ENCODE assay signal across 26 mouse cellular contexts in the genomic region with DNA sequence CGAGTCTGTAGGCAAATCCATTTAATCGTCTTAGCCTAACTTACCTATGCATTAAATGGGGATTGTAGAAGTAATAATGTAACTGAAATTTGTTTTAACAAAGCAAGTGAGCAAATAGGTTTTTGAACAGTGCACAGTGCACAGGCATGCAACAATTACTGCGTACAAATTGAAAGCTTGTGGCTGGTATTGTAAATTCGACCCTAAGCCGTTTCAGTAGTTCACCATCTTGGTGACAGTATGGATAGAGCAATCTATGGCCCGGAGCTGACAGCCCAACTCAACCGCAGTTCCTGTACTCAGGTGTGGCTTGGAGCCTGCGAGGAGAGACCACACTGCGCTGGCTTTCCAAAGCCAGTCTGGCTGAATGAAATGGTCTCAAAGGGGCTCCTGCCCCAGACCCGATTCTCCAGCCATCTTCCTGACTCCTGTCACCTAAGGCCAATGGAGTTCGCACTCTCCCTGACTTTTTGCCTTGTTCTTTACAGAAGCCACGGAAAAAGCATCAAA. TPM values are rescaled to one million over a fixed set of nuclear protein-coding genes. Genes with fewer than 3 reads are reported as not detected.
A peak's percentile ranks its signal among the peaks of the same experiment; 100 is the strongest.
DNase-seq lines count a peak whose midpoint lies in the region; ATAC-seq and TF ChIP-seq lines count a peak whose summit lies in the region.
"Had no signal": no experiment of that assay in that cellular context is flagged by ENCODE, and none has a peak within 500 bp of the region (broad histone marks: within the 10 kb centered on the region; RNA-seq: fewer than 3 reads in every experiment).

No protein-coding gene starts in this region.

- no peak overlapping the region for H3K4me2 ChIP-seq in intestine, postnatal 0 days (replicated peaks; ENCODE audit: low read depth)
- no peak overlapping the region for H3K4me2 ChIP-seq in intestine, embryonic 15.5 days (replicated peaks)
- no peak overlapping the region for H3K4me2 ChIP-seq in neural tube, embryonic 15.5 days
- H3K4me2 ChIP-seq: forebrain, embryonic 15.5 days had no signal

- WGBS in heart, adult 2 months, result 34% methylated on average over 12 of the region's 12 CpGs
- WGBS in intestine, postnatal 0 days, result 31% methylated on average over 12 of the region's 12 CpGs
- 40% methylated on average over 12 of the region's 12 CpGs for WGBS in intestine, embryonic 15.5 days
- WGBS in neural tube, embryonic 15.5 days, result 5% methylated on average over 12 of the region's 12 CpGs

- H3K4me3 ChIP-seq in heart, adult 2 months, result no peak overlapping the region
- H3K4me3 ChIP-seq in intestine, postnatal 0 days (ENCODE audit: low read depth, low read length), result 0 out of 2 replicates have a peak overlapping the region, but pooled peaks have one; percentile 17
- no peak overlapping the region for H3K4me3 ChIP-seq in intestine, embryonic 15.5 days (replicated peaks)
- no peak overlapping the region for H3K4me3 ChIP-seq in neural tube, embryonic 15.5 days (replicated peaks)
- H3K4me3 ChIP-seq: forebrain, embryonic 15.5 days had no signal

- no peak overlapping the region for H3K27ac ChIP-seq in heart, adult 2 months
- H3K27ac ChIP-seq in intestine, postnatal 0 days (ENCODE audit: low read depth, low read length), result no peak overlapping the region
- no peak overlapping the region for H3K27ac ChIP-seq in intestine, embryonic 15.5 days
- no peak overlapping the region for H3K27ac ChIP-seq in neural tube, embryonic 15.5 days (replicated peaks)
- H3K27ac ChIP-seq: embryonic facial prominence, embryonic 13.5 days; forebrain, embryonic 10.5 days; forebrain, embryonic 15.5 days; gastrocnemius, adult 2 months; hindbrain, postnatal 0 days; liver, embryonic 14.5 days; lung, embryonic 15.5 days; midbrain, embryonic 12.5 days had no signal

- no peaks in the 10 kb centered on the region for H3K79me2 ChIP-seq in heart, adult 2 months (replicated peaks; ENCODE audit: control insufficient read depth, insufficient read depth, low read length)

- intact Hi-C loops in heart, adult 2 months (cut with DNase I), result no loop called here

- H3K27me3 ChIP-seq in heart, adult 2 months (ENCODE audit: control insufficient read depth, insufficient read depth, low read length), result peaks cover 18% of the 10 kb centered on the region
- H3K27me3 ChIP-seq in intestine, postnatal 0 days (replicated peaks; ENCODE audit: control insufficient read depth, insufficient read depth, low read length), result peaks cover 69% of the 10 kb centered on the region
- H3K27me3 ChIP-seq in intestine, embryonic 15.5 days (replicated peaks), result peaks cover 50% of the 10 kb centered on the region
- H3K27me3 ChIP-seq in neural tube, embryonic 15.5 days (replicated peaks), result peaks cover 95% of the 10 kb centered on the region

- TF ChIP-seq CTCF in heart, adult 2 months (IDR thresholded peaks at IDR 0.05), result no peak
- no peak for TF ChIP-seq CTCF in intestine, postnatal 0 days (IDR thresholded peaks at IDR 0.05; ENCODE audit: low read depth)

- no peak for ATAC-seq in intestine, postnatal 0 days
- ATAC-seq in intestine, embryonic 15.5 days, result no peak
- ATAC-seq in neural tube, embryonic 15.5 days (ENCODE audit: low FRiP score), result no peak
- ATAC-seq: forebrain, embryonic 15.5 days; hindbrain, postnatal 0 days; intestine, embryonic 16.5 days had no signal

- no peak for TF ChIP-seq POLR2A in heart, adult 2 months (IDR thresholded peaks at IDR 0.05; ENCODE audit: insufficient read depth, low read depth, low read length)

- H3K4me1 ChIP-seq in heart, adult 2 months (ENCODE audit: control insufficient read depth, insufficient read depth, low read length), result no peaks in the 10 kb centered on the region
- no peaks in the 10 kb centered on the region for H3K4me1 ChIP-seq in intestine, postnatal 0 days (replicated peaks; ENCODE audit: control insufficient read depth, insufficient read depth, low read length)
- H3K4me1 ChIP-seq in intestine, embryonic 15.5 days (replicated peaks), result peaks cover 19% of the 10 kb centered on the region
- H3K4me1 ChIP-seq in neural tube, embryonic 15.5 days, result peaks cover 10% of the 10 kb centered on the region; the same call in 1 of the 2 replicates

- DNase-seq in heart, adult 11 months, result peak; percentile 78
- DNase-seq in heart, adult 2 months, result no peak
- peak; percentile 56 for DNase-seq in neural tube, embryonic 10.5 days (ENCODE audit: extremely low spot score, low spot score)
- DNase-seq in cerebellum, postnatal 4 days (ENCODE audit: low spot score in 2 of 2), result no peak
- DNase-seq: adrenal gland, postnatal 25 days; cerebellum, adult 18-20 months; cerebellum, postnatal 10 days; gastrocnemius, adult 2 months; gastrocnemius, postnatal 36 days; heart, postnatal 4 days; kidney, adult 9 months; kidney, postnatal 14 days; liver; thymus, adult 2 months; thymus, postnatal 36 days had no signal

- no peaks in the 10 kb centered on the region for H3K9me3 ChIP-seq in intestine, postnatal 0 days (ENCODE audit: control insufficient read depth)
- no peaks in the 10 kb centered on the region for H3K9me3 ChIP-seq in intestine, embryonic 15.5 days
- H3K9me3 ChIP-seq in neural tube, embryonic 15.5 days (replicated peaks), result no peaks in the 10 kb centered on the region
- H3K9me3 ChIP-seq: embryonic facial prominence, embryonic 13.5 days; forebrain, embryonic 10.5 days; forebrain, embryonic 15.5 days; lung, embryonic 15.5 days; midbrain, embryonic 12.5 days had no signal

- no peak for TF ChIP-seq EP300 in heart, adult 2 months (IDR thresholded peaks at IDR 0.05; ENCODE audit: insufficient read depth, low read depth, low read length)

- H3K9ac ChIP-seq in heart, adult 2 months (ENCODE audit: low read depth, low read length), result no peak overlapping the region
- H3K9ac ChIP-seq in intestine, postnatal 0 days (ENCODE audit: low read depth, low read length), result no peak overlapping the region
- no peak overlapping the region for H3K9ac ChIP-seq in intestine, embryonic 15.5 days
- no peak overlapping the region for H3K9ac ChIP-seq in neural tube, embryonic 15.5 days (replicated peaks)
- H3K9ac ChIP-seq: embryonic facial prominence, embryonic 13.5 days; forebrain, embryonic 15.5 days; liver, embryonic 14.5 days; lung, embryonic 15.5 days; midbrain, embryonic 12.5 days had no signal

- H3K36me3 ChIP-seq in heart, adult 2 months (ENCODE audit: control insufficient read depth, insufficient read depth, low read length), result no peaks in the 10 kb centered on the region
- no peaks in the 10 kb centered on the region for H3K36me3 ChIP-seq in intestine, postnatal 0 days (ENCODE audit: control insufficient read depth, insufficient read depth)
- no peaks in the 10 kb centered on the region for H3K36me3 ChIP-seq in intestine, embryonic 15.5 days
- no peaks in the 10 kb centered on the region for H3K36me3 ChIP-seq in neural tube, embryonic 15.5 days
- H3K36me3 ChIP-seq: embryonic facial prominence, embryonic 13.5 days; forebrain, embryonic 10.5 days; forebrain, embryonic 15.5 days; lung, embryonic 15.5 days; midbrain, embryonic 12.5 days had no signal

RNA-seq across cellular contexts. Expression of a gene that starts 14.7 kb away (rescaled TPM):
- 10 to 100 TPM in 1 of 2 experiments, 1 to 10 TPM in 1; 7.6 to 10.8 TPM for total RNA-seq in heart, adult 2 months (2021)
- polyA plus RNA-seq in heart, adult 2 months (2012; rRNA removed), result 8.8 and 11.4 TPM in 2 replicates
- 20.2 and 22.7 TPM in 2 replicates for polyA plus RNA-seq in intestine, postnatal 0 days (2015; fragmentation: Nextera tagmentation; extraction: Ambion mirVana)
- polyA plus RNA-seq in intestine, embryonic 15.5 days (2015; fragmentation: Nextera tagmentation; extraction: Ambion mirVana), result 46.6 and 52.3 TPM in 2 replicates
- polyA plus RNA-seq in neural tube, embryonic 15.5 days (2015; fragmentation: Nextera tagmentation; extraction: Ambion mirVana), result 2.6 and 7.9 TPM in 2 replicates

Comparison
In these comparisons a context has a peak if more than half of its experiments do, and no peak if none do; other contexts are left out.
1. DNase-seq: peak in heart, adult 11 months (single experiment) and neural tube, embryonic 10.5 days (single experiment); none in heart, adult 2 months (0 of 2) and cerebellum, postnatal 4 days (0 of 2).